Mouse (Mus musculus) heart, embryonic 11.5 days (tissue): Measurements from ENCODE around the gene Neurod4. TPM values are rescaled to one million over a fixed set of nuclear protein-coding genes. Genes with fewer than 3 reads are reported as not detected.
"Not testable (repeated sequence)": the region's sequence is repeated elsewhere in the genome, so short reads cannot be mapped to it uniquely, and the experiment has no call there.

Experiments used
- ATAC-seq: fragments of 200-750 bp; cut with Nextera tagmentation; replicated peaks from 2 replicates; pipeline ENCODE4 v1.8.0; 2017; ENCODE audit warnings: moderate library complexity; ENCODE audit not compliant: insufficient number of reproducible peaks, low FRiP score, low TSS enrichment
- H3K27ac ChIP-seq: fragments of 300-500 bp; sonication (generic); 2 replicates; pipeline ENCODE4 v1.5.1; 2014; ENCODE audit warnings: mild to moderate bottlenecking, low read depth, low read length
- H3K27me3 ChIP-seq: fragments of 300-500 bp; sonication (generic); 2 replicates; pipeline ENCODE4 v1.6.1; 2014; ENCODE audit warnings: mild to moderate bottlenecking, low read length, mixed read lengths; ENCODE audit not compliant: control insufficient read depth, insufficient read depth
- H3K36me3 ChIP-seq: fragments of 300-500 bp; sonication (generic); 2 replicates; pipeline ENCODE4 v1.6.1; 2014; ENCODE audit warnings: mild to moderate bottlenecking, low read length, moderate library complexity, mixed read lengths; ENCODE audit not compliant: control insufficient read depth, insufficient read depth
- H3K4me1 ChIP-seq: fragments of 300-500 bp; sonication (generic); 2 replicates; pipeline ENCODE4 v1.6.1; 2014; ENCODE audit warnings: low read length; ENCODE audit not compliant: control insufficient read depth, insufficient read depth
- H3K4me2 ChIP-seq: fragments of 300-500 bp; sonication (generic); 2 replicates; pipeline ENCODE4 v1.6.1; 2014; ENCODE audit warnings: mild to moderate bottlenecking, moderate library complexity
- H3K4me3 ChIP-seq: fragments of 300-500 bp; sonication (generic); 2 replicates; pipeline ENCODE4 v1.5.1; 2014; ENCODE audit warnings: low read depth, low read length
- H3K9ac ChIP-seq: fragments of 300-500 bp; sonication (generic); 2 replicates; pipeline ENCODE4 v1.6.1; 2014; ENCODE audit warnings: mild to moderate bottlenecking, low read depth, low read length, moderate library complexity
- H3K9me3 ChIP-seq: fragments of 300-500 bp; sonication (generic); replicated peaks from 2 replicates; pipeline ENCODE4 v1.6.1; 2016; ENCODE audit warnings: low read length; ENCODE audit not compliant: control insufficient read depth
- WGBS: fragments of 180-500 bp; shearing (Covaris S2); extraction: QIAGEN DNeasy Blood & Tissue Kit; methylation state at CpG from one replicate; pipeline ENCODE4 v1.1.7; 2014; ENCODE audit not compliant: insufficient replicate concordance; 5-methylcytosine and 5-hydroxymethylcytosine counted together
- polyA plus RNA-seq: library from polyadenylated mRNA; unstranded; fragments of >200 nt; fragmentation: Nextera tagmentation; extraction: Ambion mirVana; gene quantifications from 2 replicates; pipeline ENCODE4 v1.2.1, GENCODE M21; 2014

The Neurod4 gene
- polyA plus RNA-seq, 1 experiment from 2014 or later, result not detected

- H3K9me3 ChIP-seq, result no peaks in the 10 kb centered on the region
- no peaks in the 10 kb centered on the region for H3K36me3 ChIP-seq
- no peak for ATAC-seq
- H3K9ac ChIP-seq, result no peak overlapping the region
- 68% methylated on average over 2 of the region's 2 CpGs for WGBS
- H3K27ac ChIP-seq, result no peak overlapping the region
- H3K4me2 ChIP-seq, result no peak overlapping the region
- no peaks in the 10 kb centered on the region for H3K4me1 ChIP-seq
- H3K27me3 ChIP-seq, result no peaks in the 10 kb centered on the region
- no peak overlapping the region for H3K4me3 ChIP-seq
Measured at GRCm38 (mm10) chr10:130311534-130312227, 31.6 kb upstream of the Neurod4 start.

- not testable (repeated sequence) for H3K4me2 ChIP-seq, ATAC-seq, H3K9ac ChIP-seq, H3K27me3 ChIP-seq, H3K27ac ChIP-seq, H3K4me1 ChIP-seq, H3K9me3 ChIP-seq, H3K4me3 ChIP-seq, H3K36me3 ChIP-seq
- WGBS, result 73% methylated on average over 3 of the region's 5 CpGs
Measured at GRCm38 (mm10) chr10:130304138-130304537, 24.1 kb upstream of the Neurod4 start.

GRCm38 (mm10) chr10:130298748-130299147 is 18.7 kb upstream of the Neurod4 start:
- not testable (repeated sequence) for H3K36me3 ChIP-seq, H3K4me2 ChIP-seq, H3K9me3 ChIP-seq, H3K27ac ChIP-seq, H3K4me1 ChIP-seq, H3K9ac ChIP-seq, H3K4me3 ChIP-seq, H3K27me3 ChIP-seq, ATAC-seq
- 16% methylated on average over 4 of the region's 4 CpGs for WGBS

GRCm38 (mm10) chr10:130293741-130294408 is 13.8 kb upstream of the Neurod4 start:
- Histone ChIP-seq H3K27ac (no peak overlapping the region), H3K9me3 (no peaks in the 10 kb centered on the region), H3K4me2 (no peak overlapping the region), H3K36me3 (no peaks in the 10 kb centered on the region), H3K4me1 (no peaks in the 10 kb centered on the region), H3K27me3 (no peaks in the 10 kb centered on the region), H3K9ac (no peak overlapping the region), H3K4me3 (no peak overlapping the region)
- no peak for ATAC-seq
- 19% methylated on average over 3 of the region's 3 CpGs for WGBS

GRCm38 (mm10) chr10:130288007-130288406 is 8.0 kb upstream of the Neurod4 start:
- Histone ChIP-seq H3K27me3 (no peaks in the 10 kb centered on the region), H3K4me3 (no peak overlapping the region), H3K36me3 (no peaks in the 10 kb centered on the region), H3K9me3 (no peaks in the 10 kb centered on the region), H3K4me2 (no peak overlapping the region), H3K4me1 (no peaks in the 10 kb centered on the region), H3K9ac (no peak overlapping the region), H3K27ac (no peak overlapping the region)
- ATAC-seq, result no peak
- WGBS, result 58% methylated on average over 3 of the region's 3 CpGs

GRCm38 (mm10) chr10:130287201-130287600 is 7.2 kb upstream of the Neurod4 start:
- WGBS, result 41% methylated on average over 1 of the region's 1 CpGs
- Histone ChIP-seq H3K27me3 (no peaks in the 10 kb centered on the region), H3K9me3 (no peaks in the 10 kb centered on the region), H3K27ac (no peak overlapping the region), H3K36me3 (no peaks in the 10 kb centered on the region), H3K4me3 (no peak overlapping the region), H3K4me1 (no peaks in the 10 kb centered on the region), H3K9ac (no peak overlapping the region), H3K4me2 (no peak overlapping the region)
- ATAC-seq, result no peak

GRCm38 (mm10) chr10:130281982-130282449 is 2.0 kb upstream of the Neurod4 start:
- H3K4me2 ChIP-seq, result no peak overlapping the region
- H3K9ac ChIP-seq, result no peak overlapping the region
- no peaks in the 10 kb centered on the region for H3K4me1 ChIP-seq
- WGBS, result 8% methylated on average over 1 of the region's 1 CpGs
- H3K4me3 ChIP-seq, result no peak overlapping the region
- H3K27me3 ChIP-seq, result no peaks in the 10 kb centered on the region
- no peaks in the 10 kb centered on the region for H3K36me3 ChIP-seq
- H3K27ac ChIP-seq, result no peak overlapping the region
- H3K9me3 ChIP-seq, result no peaks in the 10 kb centered on the region
- no peak for ATAC-seq

- no peaks in the 10 kb centered on the region for H3K4me1 ChIP-seq
- no peak overlapping the region for H3K27ac ChIP-seq
- H3K36me3 ChIP-seq, result no peaks in the 10 kb centered on the region
- H3K27me3 ChIP-seq, result no peaks in the 10 kb centered on the region
- no peak for ATAC-seq
- no peak overlapping the region for H3K4me2 ChIP-seq
- no peak overlapping the region for H3K9ac ChIP-seq
- H3K4me3 ChIP-seq, result no peak overlapping the region
- WGBS, result 61% methylated on average over 2 of the region's 2 CpGs
- no peaks in the 10 kb centered on the region for H3K9me3 ChIP-seq
Measured at GRCm38 (mm10) chr10:130276496-130276895, 3.5 kb downstream of the Neurod4 start.

GRCm38 (mm10) chr10:130275759-130276158 is 4.3 kb downstream of the Neurod4 start:
- Histone ChIP-seq H3K4me3 (no peak overlapping the region), H3K9ac (no peak overlapping the region), H3K4me1 (no peaks in the 10 kb centered on the region), H3K36me3 (no peaks in the 10 kb centered on the region), H3K27ac (no peak overlapping the region), H3K4me2 (no peak overlapping the region), H3K9me3 (no peaks in the 10 kb centered on the region), H3K27me3 (no peaks in the 10 kb centered on the region)
- ATAC-seq, result no peak
- 68% methylated on average over 2 of the region's 2 CpGs for WGBS
